ENCODE assay signal across 9 mouse cellular contexts in genomic region chr16:91595076-91595475, GRCm38 (mm10). TPM values are rescaled to one million over a fixed set of nuclear protein-coding genes. Genes with fewer than 3 reads are reported as not detected.
DNase-seq lines count a peak whose midpoint lies in the region; ATAC-seq lines count a peak whose summit lies in the region.
"Had no signal": no experiment of that assay in that cellular context is flagged by ENCODE, and none has a peak within 500 bp of the region (broad histone marks: within the 10 kb centered on the region; RNA-seq: fewer than 3 reads in every experiment).

No protein-coding gene starts in this region.

- H3K4me2 ChIP-seq in forebrain, embryonic 13.5 days = peak overlapping the region; percentile 17
- H3K4me2 ChIP-seq in forebrain, embryonic 11.5 days (ENCODE audit: low read depth, low read length, severe bottlenecking) = no peak overlapping the region
- no peak overlapping the region for H3K4me2 ChIP-seq in lung, embryonic 16.5 days (ENCODE audit: low read depth, low read length)
- H3K4me2 ChIP-seq: embryonic facial prominence, embryonic 12.5 days had no signal

- H3K9me3 ChIP-seq in forebrain, embryonic 13.5 days (replicated peaks) = no peaks in the 10 kb centered on the region
- H3K9me3 ChIP-seq in forebrain, embryonic 11.5 days (ENCODE audit: control insufficient read depth, low read length) = no peaks in the 10 kb centered on the region
- H3K9me3 ChIP-seq in lung, embryonic 16.5 days (ENCODE audit: control insufficient read depth, low read length) = no peaks in the 10 kb centered on the region
- H3K9me3 ChIP-seq: embryonic facial prominence, embryonic 12.5 days had no signal

- H3K36me3 ChIP-seq in forebrain, embryonic 13.5 days (ENCODE audit: poor library complexity, severe bottlenecking) = 0 out of 2 replicates have a peak, but pooled peaks cover 10% of the 10 kb centered on the region
- H3K36me3 ChIP-seq in forebrain, embryonic 11.5 days (ENCODE audit: control insufficient read depth, insufficient read depth, low read length) = no peaks in the 10 kb centered on the region
- H3K36me3 ChIP-seq in lung, embryonic 16.5 days (ENCODE audit: control insufficient read depth, insufficient read depth, low read length) = no peaks in the 10 kb centered on the region
- H3K36me3 ChIP-seq: embryonic facial prominence, embryonic 12.5 days had no signal

- no peak for DNase-seq in forebrain, embryonic 11.5 days (ENCODE audit: low spot score)
- no peak for DNase-seq in lung, postnatal 36 days
- DNase-seq in cerebellum, adult 9-11 months = peak; percentile 83
- DNase-seq in kidney, postnatal 14 days = peak; percentile 38
- no peak for DNase-seq in embryo, embryonic 10.5 days (ENCODE audit: low spot score)
- DNase-seq in B cell, adult 2 months = no peak

- H3K27ac ChIP-seq in forebrain, embryonic 13.5 days = no peak overlapping the region
- no peak overlapping the region for H3K27ac ChIP-seq in forebrain, embryonic 11.5 days (ENCODE audit: low read depth, low read length)
- H3K27ac ChIP-seq in lung, embryonic 16.5 days (ENCODE audit: low read length) = no peak overlapping the region
- H3K27ac ChIP-seq: embryonic facial prominence, embryonic 12.5 days had no signal

- ATAC-seq in forebrain, embryonic 13.5 days = peak; percentile 26; the same call in 1 of the 2 replicates
- ATAC-seq in forebrain, embryonic 11.5 days (replicated peaks; ENCODE audit: low FRiP score) = no peak
- ATAC-seq in lung, embryonic 16.5 days (ENCODE audit: low read depth) = no peak

- no peak overlapping the region for H3K4me3 ChIP-seq in forebrain, embryonic 13.5 days
- H3K4me3 ChIP-seq in forebrain, embryonic 11.5 days (ENCODE audit: low read depth, low read length) = no peak overlapping the region
- H3K4me3 ChIP-seq in lung, embryonic 16.5 days (ENCODE audit: low read length) = no peak overlapping the region
- H3K4me3 ChIP-seq: embryonic facial prominence, embryonic 12.5 days had no signal

- 80% methylated on average over 6 of the region's 6 CpGs for WGBS in forebrain, embryonic 13.5 days
- WGBS in forebrain, embryonic 11.5 days = 82% methylated on average over 6 of the region's 6 CpGs
- 83% methylated on average over 6 of the region's 6 CpGs for WGBS in lung, embryonic 16.5 days

- peaks cover 18% of the 10 kb centered on the region for H3K4me1 ChIP-seq in forebrain, embryonic 13.5 days
- H3K4me1 ChIP-seq in forebrain, embryonic 11.5 days (replicated peaks; ENCODE audit: control insufficient read depth, insufficient read depth, low read length) = peaks cover 2% of the 10 kb centered on the region; the same call in 1 of the 2 replicates
- H3K4me1 ChIP-seq in lung, embryonic 16.5 days (replicated peaks; ENCODE audit: control insufficient read depth, insufficient read depth, low read length) = peaks cover 11% of the 10 kb centered on the region

- peaks cover 8% of the 10 kb centered on the region for H3K27me3 ChIP-seq in forebrain, embryonic 13.5 days
- H3K27me3 ChIP-seq in forebrain, embryonic 11.5 days (ENCODE audit: control insufficient read depth, insufficient read depth, low read length) = peaks cover 3% of the 10 kb centered on the region; the same call in 1 of the 2 replicates
- peaks cover 2% of the 10 kb centered on the region; the same call in 1 of the 2 replicates for H3K27me3 ChIP-seq in lung, embryonic 16.5 days (ENCODE audit: control insufficient read depth, insufficient read depth, low read depth, low read length)

- no peak overlapping the region for H3K9ac ChIP-seq in forebrain, embryonic 13.5 days
- no peak overlapping the region for H3K9ac ChIP-seq in forebrain, embryonic 11.5 days (ENCODE audit: low read length)
- 0 out of 2 replicates have a peak overlapping the region, but pooled peaks have one; percentile 20 for H3K9ac ChIP-seq in lung, embryonic 16.5 days (ENCODE audit: low read length)
- H3K9ac ChIP-seq: embryonic facial prominence, embryonic 12.5 days had no signal

RNA-seq across cellular contexts. Expression of gene Tmem50b, which starts 2.5 kb away (rescaled TPM):
- polyA plus RNA-seq in forebrain, embryonic 13.5 days (2015; fragmentation: Nextera tagmentation; extraction: Ambion mirVana) = 49.9 and 55.6 TPM in 2 replicates
- 36.4 and 42.4 TPM in 2 replicates for polyA plus RNA-seq in forebrain, embryonic 11.5 days (2014; fragmentation: Nextera tagmentation; extraction: Ambion mirVana)
- polyA plus RNA-seq in lung, embryonic 16.5 days (2015; fragmentation: Nextera tagmentation; extraction: Ambion mirVana) = 55.4 and 59.1 TPM in 2 replicates

RNA-seq across cellular contexts. Expression of gene Dnajc28, which starts 23.8 kb away (rescaled TPM):
- 7.4 and 7.9 TPM in 2 replicates for polyA plus RNA-seq in forebrain, embryonic 13.5 days (2015; fragmentation: Nextera tagmentation; extraction: Ambion mirVana)
- 4.5 and 4.7 TPM in 2 replicates for polyA plus RNA-seq in forebrain, embryonic 11.5 days (2014; fragmentation: Nextera tagmentation; extraction: Ambion mirVana)
- 2.2 and 2.9 TPM in 2 replicates for polyA plus RNA-seq in lung, embryonic 16.5 days (2015; fragmentation: Nextera tagmentation; extraction: Ambion mirVana)

RNA-seq across cellular contexts. Expression of gene Ifngr2, which starts 48.2 kb away (rescaled TPM):
- polyA plus RNA-seq in forebrain, embryonic 13.5 days (2015; fragmentation: Nextera tagmentation; extraction: Ambion mirVana) = 44.9 and 63.0 TPM in 2 replicates
- 28.8 and 31.6 TPM in 2 replicates for polyA plus RNA-seq in forebrain, embryonic 11.5 days (2014; fragmentation: Nextera tagmentation; extraction: Ambion mirVana)
- 53.7 and 54.1 TPM in 2 replicates for polyA plus RNA-seq in lung, embryonic 16.5 days (2015; fragmentation: Nextera tagmentation; extraction: Ambion mirVana)

RNA-seq across cellular contexts. Expression of gene Gart, which starts 51.7 kb away (rescaled TPM):
- 95.7 and 96.4 TPM in 2 replicates for polyA plus RNA-seq in forebrain, embryonic 13.5 days (2015; fragmentation: Nextera tagmentation; extraction: Ambion mirVana)
- 145 and 150 TPM in 2 replicates for polyA plus RNA-seq in forebrain, embryonic 11.5 days (2014; fragmentation: Nextera tagmentation; extraction: Ambion mirVana)
- 92.7 and 98.9 TPM in 2 replicates for polyA plus RNA-seq in lung, embryonic 16.5 days (2015; fragmentation: Nextera tagmentation; extraction: Ambion mirVana)

RNA-seq across cellular contexts. Expression of gene Son, which starts 52.2 kb away (rescaled TPM):
- polyA plus RNA-seq in forebrain, embryonic 13.5 days (2015; fragmentation: Nextera tagmentation; extraction: Ambion mirVana) = 151 and 154 TPM in 2 replicates
- polyA plus RNA-seq in forebrain, embryonic 11.5 days (2014; fragmentation: Nextera tagmentation; extraction: Ambion mirVana) = 140 and 150 TPM in 2 replicates
- polyA plus RNA-seq in lung, embryonic 16.5 days (2015; fragmentation: Nextera tagmentation; extraction: Ambion mirVana) = 113 and 118 TPM in 2 replicates

Comparison
In these comparisons a context has a peak if more than half of its experiments do, and no peak if none do; other contexts are left out.
1. DNase-seq: peak in cerebellum, adult 9-11 months (single experiment) and kidney, postnatal 14 days (single experiment); none in forebrain, embryonic 11.5 days (single experiment), lung, postnatal 36 days (single experiment), embryo, embryonic 10.5 days (single experiment) and B cell, adult 2 months (0 of 2).